Mouse (Mus musculus): ENCODE measurements around the gene Chst5.

DNA sequence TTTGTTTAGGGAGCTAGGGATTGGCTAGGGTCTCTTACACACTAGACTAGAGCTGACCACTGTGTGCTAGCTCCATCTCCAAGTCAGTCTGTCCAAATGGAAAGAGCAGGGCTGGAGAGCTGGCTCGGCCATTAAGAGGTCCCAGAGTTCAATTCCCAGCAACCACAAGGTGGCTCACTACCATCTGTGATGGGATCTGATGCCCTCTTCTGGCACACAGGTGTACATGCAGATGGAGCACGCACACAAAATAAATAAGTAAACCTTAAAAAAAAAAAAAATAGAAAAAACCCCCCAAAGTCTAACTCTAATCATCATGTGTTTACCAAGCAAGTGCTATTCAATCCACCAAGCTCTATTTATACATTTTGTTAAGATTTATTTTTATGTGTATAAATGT lies 9.4 kb upstream of the Chst5 start:
- TF ChIP-seq POLR2A (IDR thresholded peaks at IDR 0.05; ENCODE audit: borderline replicate concordance, control insufficient read depth, low read depth, low read length) (no peak), CTCF (IDR thresholded peaks at IDR 0.05; ENCODE audit: control insufficient read depth, insufficient read depth, low read length) (peak; percentile 57)
